ENCODE assay signal across 8 mouse cellular contexts in the genomic region with DNA sequence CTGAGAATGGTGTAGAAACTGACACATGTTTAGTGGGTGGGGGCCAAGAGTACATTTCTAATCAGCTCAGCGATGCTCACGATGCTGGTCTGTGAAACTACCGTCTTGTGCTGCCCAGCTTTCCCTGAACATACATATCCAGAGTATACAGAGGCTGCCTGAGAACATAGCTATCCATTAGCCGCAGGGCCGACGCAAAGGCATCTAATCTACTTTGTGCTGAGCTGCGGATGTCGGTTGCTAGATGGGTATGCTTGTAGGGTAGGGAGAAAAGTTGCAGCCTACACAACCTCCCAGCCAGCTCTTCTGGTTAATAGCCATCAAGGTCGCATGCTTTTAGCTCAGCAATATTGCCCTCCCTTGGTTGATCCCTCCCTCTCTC. TPM values are rescaled to one million over a fixed set of nuclear protein-coding genes. Genes with fewer than 3 reads are reported as not detected.
DNase-seq lines count a peak whose midpoint lies in the region; ATAC-seq and TF ChIP-seq lines count a peak whose summit lies in the region.

No protein-coding gene starts in this region.

- no peak for TF ChIP-seq CTCF in gastrocnemius, adult 2 months (IDR thresholded peaks at IDR 0.05)
- TF ChIP-seq CTCF in stomach, postnatal 0 days (IDR thresholded peaks at IDR 0.05; ENCODE audit: low read depth) = no peak
- no peak for TF ChIP-seq CTCF in thymus, adult 2 months (IDR thresholded peaks at IDR 0.05; ENCODE audit: borderline replicate concordance, control insufficient read depth, extremely low read depth, insufficient read depth, low read length, poor library complexity)

- H3K4me3 ChIP-seq in gastrocnemius, adult 2 months = peak overlapping the region; percentile 68
- H3K4me3 ChIP-seq in lung, embryonic 15.5 days = no peak overlapping the region
- H3K4me3 ChIP-seq in limb, embryonic 14.5 days (replicated peaks; ENCODE audit: low read length) = no peak overlapping the region
- no peak overlapping the region; the same call in 1 of the 2 replicates for H3K4me3 ChIP-seq in stomach, postnatal 0 days (ENCODE audit: low read depth, low read length)
- no peak overlapping the region for H3K4me3 ChIP-seq in thymus, adult 2 months (ENCODE audit: control insufficient read depth, insufficient read depth, low read length)

- no peak for TF ChIP-seq POLR2A in limb, embryonic 14.5 days (IDR thresholded peaks at IDR 0.05; ENCODE audit: borderline replicate concordance, extremely low read depth, insufficient read depth, insufficient read length)
- no peak for TF ChIP-seq POLR2A in thymus, adult 2 months (IDR thresholded peaks at IDR 0.05; ENCODE audit: control insufficient read depth, extremely low read depth, insufficient read depth, low read length, poor library complexity)

- intact Hi-C loops in gastrocnemius, adult 2 months (cut with DNase I) = loop anchor here (5.0 kb wide), 1 partner anchor 42 kb away; no protein-coding TSS in a partner anchor

- WGBS in lung, embryonic 15.5 days = 34% methylated on average over 9 of the region's 9 CpGs
- WGBS in limb, embryonic 14.5 days = 53% methylated on average over 9 of the region's 9 CpGs
- WGBS in stomach, postnatal 0 days = 40% methylated on average over 9 of the region's 9 CpGs
- 65% methylated on average over 9 of the region's 9 CpGs for WGBS in thymus, adult 2 months

- H3K4me2 ChIP-seq in lung, embryonic 15.5 days = peak overlapping the region; percentile 67
- peak overlapping the region; percentile 73; the same call in 1 of the 2 replicates for H3K4me2 ChIP-seq in limb, embryonic 14.5 days (replicated peaks; ENCODE audit: low read depth, low read length, severe bottlenecking)
- peak overlapping the region; percentile 62; the same call in 1 of the 2 replicates for H3K4me2 ChIP-seq in stomach, postnatal 0 days (replicated peaks; ENCODE audit: low read depth)

- H3K9me3 ChIP-seq in lung, embryonic 15.5 days = no peaks in the 10 kb centered on the region
- no peaks in the 10 kb centered on the region for H3K9me3 ChIP-seq in limb, embryonic 14.5 days (ENCODE audit: control insufficient read depth, low read length)
- H3K9me3 ChIP-seq in stomach, postnatal 0 days (ENCODE audit: control insufficient read depth, low read length) = no peaks in the 10 kb centered on the region

- ATAC-seq in lung, embryonic 15.5 days (ENCODE audit: borderline replicate concordance, extremely low read depth, low FRiP score, low TSS enrichment) = peak; percentile 3; the same call in 1 of the 2 replicates
- no peak for ATAC-seq in limb, embryonic 14.5 days (ENCODE audit: low FRiP score, low read depth)
- ATAC-seq in stomach, postnatal 0 days (ENCODE audit: low FRiP score, low TSS enrichment) = no peak

- H3K27me3 ChIP-seq in lung, embryonic 15.5 days = peaks cover 41% of the 10 kb centered on the region
- peaks cover 17% of the 10 kb centered on the region for H3K27me3 ChIP-seq in limb, embryonic 14.5 days (ENCODE audit: control insufficient read depth, insufficient read depth, low read length)
- H3K27me3 ChIP-seq in stomach, postnatal 0 days (ENCODE audit: control insufficient read depth, insufficient read depth, low read length) = no peaks in the 10 kb centered on the region
- H3K27me3 ChIP-seq in thymus, adult 2 months (ENCODE audit: control insufficient read depth, insufficient read depth, low read length) = no peaks in the 10 kb centered on the region; the same call in 1 of the 2 replicates

- no peak overlapping the region for H3K9ac ChIP-seq in lung, embryonic 15.5 days
- no peak overlapping the region for H3K9ac ChIP-seq in limb, embryonic 14.5 days (ENCODE audit: low read depth, low read length, severe bottlenecking)
- no peak overlapping the region for H3K9ac ChIP-seq in stomach, postnatal 0 days (ENCODE audit: low read length)

- no peak for TF ChIP-seq EP300 in stomach, postnatal 0 days (optimal IDR thresholded peaks at IDR 0.05)

- no peak overlapping the region for H3K27ac ChIP-seq in gastrocnemius, adult 2 months
- no peak overlapping the region for H3K27ac ChIP-seq in lung, embryonic 15.5 days
- H3K27ac ChIP-seq in limb, embryonic 14.5 days (replicated peaks; ENCODE audit: low read depth, low read length) = no peak overlapping the region
- H3K27ac ChIP-seq in stomach, postnatal 0 days (replicated peaks) = no peak overlapping the region
- no peak overlapping the region for H3K27ac ChIP-seq in thymus, adult 2 months (ENCODE audit: control insufficient read depth, insufficient read depth, low read length)

- no peak for DNase-seq in gastrocnemius, adult 2 months
- DNase-seq in gastrocnemius, postnatal 4 days (ENCODE audit: low spot score in 2 of 2) = no peak
- DNase-seq in lung, adult 18-20 months = no peak
- no peak for DNase-seq in limb, embryonic 14.5 days (ENCODE audit: low spot score)
- DNase-seq in stomach, postnatal 0 days (ENCODE audit: low spot score) = no peak
- DNase-seq in thymus, adult 2 months = no peak
- no peak for DNase-seq in lung, postnatal 36 days

- H3K4me1 ChIP-seq in lung, embryonic 15.5 days = peaks cover 17% of the 10 kb centered on the region
- H3K4me1 ChIP-seq in limb, embryonic 14.5 days (ENCODE audit: control insufficient read depth, insufficient read depth, low read length) = peaks cover 11% of the 10 kb centered on the region
- peaks cover 4% of the 10 kb centered on the region for H3K4me1 ChIP-seq in stomach, postnatal 0 days (replicated peaks; ENCODE audit: control insufficient read depth, insufficient read depth)
- H3K4me1 ChIP-seq in thymus, adult 2 months (replicated peaks; ENCODE audit: control insufficient read depth, insufficient read depth, low read length) = no peaks in the 10 kb centered on the region

- H3K36me3 ChIP-seq in lung, embryonic 15.5 days = no peaks in the 10 kb centered on the region
- no peaks in the 10 kb centered on the region for H3K36me3 ChIP-seq in limb, embryonic 14.5 days (ENCODE audit: control insufficient read depth, insufficient read depth, low read length)
- H3K36me3 ChIP-seq in stomach, postnatal 0 days (ENCODE audit: control insufficient read depth, insufficient read depth, low read length) = no peaks in the 10 kb centered on the region
- H3K36me3 ChIP-seq in thymus, adult 2 months (ENCODE audit: control insufficient read depth, insufficient read depth, low read length) = no peaks in the 10 kb centered on the region

RNA-seq across cellular contexts. Expression of gene Prune2, which starts 0.7 kb away (rescaled TPM):
- total RNA-seq in gastrocnemius, adult 2 months (2021) = 1 to 10 TPM; 5.9 to 9.6 TPM
- 1 to 10 TPM; 6.4 to 8.7 TPM for total RNA-seq in gastrocnemius, postnatal 4 days (2021)
- polyA plus RNA-seq in lung, embryonic 15.5 days (2015; fragmentation: Nextera tagmentation; extraction: Ambion mirVana) = 1.3 and 1.5 TPM in 2 replicates
- polyA plus RNA-seq in limb, embryonic 14.5 days (2012; rRNA removed) = 1.7 and 2.1 TPM in 2 replicates
- polyA plus RNA-seq in limb, embryonic 14.5 days (2014; fragmentation: Nextera tagmentation; extraction: Ambion mirVana) = 1.9 and 2.3 TPM in 2 replicates
- 1.9 and 2.0 TPM in 2 replicates for polyA plus RNA-seq in stomach, postnatal 0 days (2015; fragmentation: Nextera tagmentation; extraction: Ambion mirVana)
- polyA plus RNA-seq in thymus, adult 2 months (2012; rRNA removed) = 0.47 and 0.84 TPM in 2 replicates
